Mouse (Mus musculus) heart, adult 18-20 months (tissue): ENCODE data around the gene Plxnb3. TPM values are rescaled to one million over a fixed set of nuclear protein-coding genes. Genes with fewer than 3 reads are reported as not detected.
"Not testable (repeated sequence)": the region's sequence is repeated elsewhere in the genome, so short reads cannot be mapped to it uniquely, and the experiment has no call there.

ENCODE experiments used
- DNase-seq, 2 experiments: peaks; one replicate each; pipeline ENCODE4 v3.0.0; 2021 to 2022; ENCODE audit warnings: mixed read lengths in 1 of 2
- long read RNA-seq, 2 experiments: library from polyadenylated mRNA; stranded (forward); transcript quantifications; one replicate each; pipeline ENCODE4 v2.0.0; 2021
- total RNA-seq, 2 experiments: library from RNA; stranded (reverse); gene quantifications; 2 replicates each; pipeline ENCODE4 v1.2.3; 2021

Plxnb3 gene
- total RNA-seq, result 1 to 10 TPM; 1.7 to 2.0 TPM
- long read RNA-seq, experiment 1, partial matches to known transcripts, result 1 of 3 reads
- long read RNA-seq, experiment 1, other reads (novel, unspliced or antisense), result 2 of 3 reads
- long read RNA-seq, experiment 2, result 0 reads

GRCm38 (mm10) chrX:73756334-73757140 is at the start of gene Plxnb3:
Gene Plxnb3 (plus strand): TSS chrX:73757090.
- no peak for DNase-seq

DNA sequence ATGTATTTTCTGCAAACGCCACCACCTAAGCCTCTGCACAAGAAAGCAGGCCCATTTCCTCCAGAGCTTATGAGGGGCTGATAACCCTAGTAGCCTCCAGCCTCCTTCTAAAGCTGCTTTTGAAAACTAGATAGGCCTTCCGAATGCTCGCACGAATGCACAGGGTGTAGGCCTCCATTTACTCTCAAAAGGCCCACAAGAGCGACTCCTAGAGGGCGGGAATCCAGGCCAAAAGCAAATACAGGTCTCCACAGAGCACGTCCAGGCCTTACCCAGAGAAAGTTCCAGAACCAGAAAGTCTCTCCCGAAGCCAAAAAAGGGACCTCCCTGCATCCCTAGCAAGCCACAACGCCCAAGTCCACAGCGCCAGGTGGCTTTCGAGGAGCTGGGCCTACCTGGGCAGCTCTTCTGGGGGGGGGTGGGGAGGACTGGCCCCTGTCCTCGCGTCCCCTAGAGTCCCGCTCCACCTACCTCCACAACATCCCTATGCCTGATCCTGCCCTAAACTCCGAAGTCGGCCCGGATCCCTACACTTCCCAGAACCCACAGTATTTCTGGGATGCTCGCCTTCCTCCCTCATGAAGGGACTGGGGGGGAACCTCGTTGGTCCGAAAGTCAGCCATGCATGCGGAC is 41.3 kb upstream of the Plxnb3 start:
- peak; percentile 27 to 55 for DNase-seq

DNA sequence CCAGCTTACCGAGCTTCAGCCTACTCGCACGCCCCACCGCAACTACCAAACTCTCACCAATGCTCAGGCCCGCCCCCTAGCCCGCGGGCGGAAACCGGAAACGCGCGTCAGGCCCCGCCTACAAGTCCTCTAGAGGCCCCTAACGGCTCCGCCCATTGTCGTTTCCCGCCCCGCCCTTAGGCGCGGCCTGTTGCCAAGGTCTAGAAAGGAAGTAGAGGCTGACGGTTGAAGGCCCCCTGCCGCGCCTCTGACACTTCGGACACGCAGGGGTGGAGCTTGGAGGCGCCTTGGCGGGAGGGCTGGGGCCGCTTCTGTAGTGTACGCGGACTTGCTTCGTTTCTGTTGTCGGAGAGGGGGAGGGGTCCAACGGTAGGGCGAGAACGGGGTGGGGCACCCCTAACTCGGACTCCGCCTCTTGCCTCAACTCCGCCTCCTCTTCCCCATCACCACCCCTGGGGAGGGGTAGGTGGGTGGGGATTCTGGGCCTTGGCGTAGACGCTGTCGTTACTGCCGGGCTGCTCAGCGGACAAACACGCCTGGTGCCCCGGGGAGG is 40.7 kb upstream of the Plxnb3 start, which contains the start of the genes Bcap31 and Abcd1:
Gene Bcap31, minus strand, starts transcription at position 67 of the 553 bp plus-strand sequence.
Gene Abcd1, plus strand, starts transcription at position 489 of the 553 bp plus-strand sequence.
- DNase-seq, result peak; percentile 96

- DNase-seq, result peak in 1 of 2 experiments; percentile 9
These were observed 40.0 kb upstream of the Plxnb3 start for GRCm38 (mm10) chrX:73716709-73717545.

DNA sequence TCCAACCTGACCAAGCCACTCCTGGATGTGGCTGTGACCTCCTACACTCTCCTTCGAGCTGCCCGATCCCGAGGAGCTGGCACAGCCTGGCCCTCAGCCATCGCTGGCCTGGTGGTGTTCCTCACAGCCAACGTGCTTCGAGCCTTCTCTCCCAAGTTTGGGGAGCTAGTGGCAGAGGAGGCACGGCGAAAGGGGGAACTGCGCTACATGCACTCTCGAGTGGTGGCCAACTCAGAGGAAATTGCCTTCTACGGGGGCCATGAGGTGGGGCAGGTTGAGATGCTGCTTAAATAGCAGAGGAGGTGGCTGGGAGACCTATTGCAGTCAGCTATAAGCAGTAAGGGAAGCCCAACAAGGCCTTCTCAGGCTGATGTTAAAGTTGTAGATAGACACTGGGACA is 39.2 kb upstream of the Plxnb3 start:
- DNase-seq, result peak; percentile 12 to 35

DNA sequence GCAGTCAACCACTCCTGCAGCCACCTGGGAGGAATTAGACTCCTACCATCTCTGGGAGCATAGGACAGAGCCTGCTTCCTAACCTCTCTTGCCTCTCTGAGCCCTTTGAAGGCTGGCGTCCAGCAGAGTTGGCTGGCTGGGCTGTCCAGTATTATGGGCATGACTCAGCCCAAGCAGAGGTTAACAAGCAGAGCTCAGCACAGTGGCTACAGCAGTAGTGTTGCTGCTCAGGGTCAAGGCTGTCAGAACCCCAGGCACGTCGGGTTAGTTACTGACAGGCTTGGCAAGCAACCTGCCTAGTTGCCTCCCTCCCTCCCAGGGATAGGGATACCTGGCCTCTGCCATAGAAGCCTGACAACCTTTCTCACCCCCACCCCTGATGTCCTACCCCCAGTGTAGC is 38.6 kb upstream of the Plxnb3 start:
- DNase-seq, result peak; percentile 24 to 42

DNA sequence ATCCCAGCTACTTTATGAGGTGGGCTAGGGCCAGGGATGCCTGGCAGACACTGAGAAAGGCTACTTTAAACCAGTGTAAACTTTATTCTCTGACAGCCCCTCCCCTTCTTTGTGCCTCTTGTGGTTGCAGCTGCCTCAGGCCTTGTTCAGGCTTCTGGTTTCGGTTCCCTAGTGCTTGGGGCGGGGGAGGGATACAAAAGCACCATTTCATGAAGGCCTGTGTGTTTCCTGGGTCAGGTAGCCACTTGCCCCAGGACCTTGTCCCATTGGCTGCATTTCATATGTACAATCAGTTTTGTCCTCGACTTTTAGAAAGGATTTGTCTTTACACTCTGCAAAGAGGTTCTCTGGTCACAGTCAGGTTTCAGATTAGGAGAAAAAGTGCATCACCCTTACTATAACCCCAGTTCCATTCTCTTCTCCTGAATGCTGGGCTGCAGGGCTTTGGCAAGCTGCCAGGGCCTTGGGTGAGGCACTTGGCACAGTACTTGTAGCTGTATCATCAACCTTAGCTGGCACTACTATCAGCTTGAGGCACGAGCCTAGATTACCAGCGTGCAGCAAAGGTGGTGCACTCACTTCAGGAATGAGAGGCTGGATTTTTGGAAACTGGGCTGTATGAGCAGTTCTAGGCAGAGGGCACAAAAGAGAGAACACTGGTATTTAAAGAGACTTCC is 38.1 kb upstream of the Plxnb3 start:
- DNase-seq, result peak; percentile 49 to 65

GRCm38 (mm10) chrX:73730908-73731307 is 26.0 kb upstream of the Plxnb3 start:
- no peak for DNase-seq

GRCm38 (mm10) chrX:73738155-73738554 is 18.7 kb upstream of the Plxnb3 start:
- DNase-seq, result no peak

- no peak for DNase-seq
These were observed 17.7 kb upstream of the Plxnb3 start for GRCm38 (mm10) chrX:73739151-73739550.

- DNase-seq, result not testable (repeated sequence)
These were observed 17.0 kb upstream of the Plxnb3 start for GRCm38 (mm10) chrX:73739841-73740240.

DNA sequence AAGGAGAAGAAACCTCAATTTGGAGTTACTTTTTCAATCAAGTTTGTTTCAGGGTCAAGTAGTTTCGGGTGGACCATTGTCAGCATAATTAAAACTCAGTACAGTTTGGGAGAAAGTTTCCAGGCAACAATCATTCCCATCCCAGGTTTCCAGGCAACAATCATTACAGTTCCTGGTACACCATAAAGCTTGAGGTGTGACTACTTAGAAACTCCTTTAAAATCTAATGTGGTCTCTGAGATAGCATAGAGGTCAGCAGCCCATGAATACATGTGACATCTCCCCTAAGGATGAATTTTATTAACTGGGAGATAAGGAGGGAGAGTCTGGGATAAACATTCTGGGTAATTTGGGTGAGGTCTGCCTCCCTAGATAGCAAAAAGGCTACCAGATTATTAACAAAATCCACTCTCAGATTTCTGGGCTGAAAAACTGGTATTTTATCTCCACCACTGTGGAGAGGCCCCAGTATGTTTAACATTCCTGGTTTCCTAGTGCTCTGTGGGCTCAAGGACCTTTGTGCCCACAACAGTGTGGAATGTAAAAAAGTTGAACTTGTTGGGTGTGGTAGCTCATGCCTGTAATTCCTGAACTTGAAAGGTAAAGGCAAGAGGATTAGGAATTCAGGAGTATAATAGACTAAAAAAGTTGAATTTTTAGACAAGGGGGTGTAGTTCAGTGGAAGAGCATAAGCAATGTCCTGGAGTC is 12.0 kb upstream of the Plxnb3 start:
- no peak for DNase-seq

- no peak for DNase-seq
These were observed 7.9 kb upstream of the Plxnb3 start for GRCm38 (mm10) chrX:73748977-73749376.

- DNase-seq, result no peak
These were observed 1.9 kb downstream of the Plxnb3 start for GRCm38 (mm10) chrX:73758611-73759290.

DNA sequence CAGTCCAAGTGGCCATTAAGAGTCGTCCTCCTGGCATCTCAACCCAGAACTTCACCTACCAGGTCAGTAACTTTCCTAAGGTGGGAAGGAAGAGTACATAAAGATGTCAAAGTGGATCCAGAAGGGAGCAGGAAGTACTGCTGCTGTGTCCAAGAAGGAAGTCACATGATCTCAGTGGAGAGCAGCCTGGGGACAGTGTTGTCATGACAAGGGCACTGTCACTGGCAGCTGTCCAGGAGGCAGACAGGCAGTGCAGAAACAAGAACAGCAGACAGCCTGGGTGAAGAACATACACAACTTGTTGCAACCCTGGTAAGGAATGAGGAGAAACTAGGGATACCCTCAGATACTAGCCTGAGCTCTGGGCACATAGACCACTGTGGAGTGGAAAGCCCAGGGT is 8.4 kb downstream of the Plxnb3 start:
- DNase-seq, result peak; percentile 72 to 81

DNA sequence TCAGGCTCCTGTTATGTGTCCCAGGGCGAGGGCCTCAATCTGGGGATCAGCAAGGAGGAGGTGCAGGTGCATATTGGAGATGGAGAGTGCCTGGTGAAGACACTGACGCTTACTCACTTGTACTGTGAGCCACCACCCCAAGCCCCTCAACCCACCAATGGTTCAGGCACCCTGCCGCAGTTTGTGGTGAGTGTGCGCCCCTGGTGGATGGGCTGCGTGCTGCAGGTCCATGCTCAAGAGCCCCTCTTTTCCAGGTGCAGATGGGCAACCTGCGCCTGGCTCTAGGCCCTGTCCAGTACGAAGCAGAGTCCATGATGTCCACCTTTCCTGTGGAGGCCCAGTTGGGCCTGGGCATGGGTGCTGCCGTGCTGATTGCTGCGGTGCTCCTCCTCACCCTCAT is 10.4 kb downstream of the Plxnb3 start:
- no peak for DNase-seq

DNA sequence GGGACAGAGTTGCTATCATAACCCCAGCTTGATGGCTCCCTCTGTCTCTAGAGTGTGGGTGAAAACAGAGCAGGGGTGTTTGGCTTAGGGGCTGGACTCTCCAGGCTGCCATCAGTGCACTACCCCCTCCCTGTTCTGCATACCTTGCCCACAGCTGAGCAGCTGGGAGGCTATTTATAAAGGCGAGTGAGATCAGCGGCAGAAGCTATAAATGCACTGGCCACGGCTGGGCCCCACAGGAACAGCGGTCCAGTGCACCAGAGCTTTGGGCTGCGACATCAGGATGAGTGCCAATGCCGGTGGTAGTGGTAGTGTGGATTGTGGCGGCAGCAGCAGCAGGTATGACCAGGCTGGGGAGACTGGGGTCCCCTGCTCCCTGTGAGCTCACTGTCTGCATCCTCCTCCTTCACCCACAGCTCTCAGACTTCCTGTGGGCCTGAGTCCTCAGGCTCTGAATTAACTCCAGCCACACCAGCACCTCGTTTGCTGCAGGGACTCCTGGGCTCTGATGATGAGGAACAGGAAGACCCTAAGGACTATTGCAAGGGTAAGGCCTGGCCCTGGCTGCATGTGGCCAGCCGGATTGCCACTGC is 17.4 kb downstream of the Plxnb3 start, which contains the start of gene Srpk3:
Gene Srpk3, plus strand, starts transcription at position 238 of the 593 bp plus-strand sequence.
- peak; percentile 47 to 56 for DNase-seq

DNA sequence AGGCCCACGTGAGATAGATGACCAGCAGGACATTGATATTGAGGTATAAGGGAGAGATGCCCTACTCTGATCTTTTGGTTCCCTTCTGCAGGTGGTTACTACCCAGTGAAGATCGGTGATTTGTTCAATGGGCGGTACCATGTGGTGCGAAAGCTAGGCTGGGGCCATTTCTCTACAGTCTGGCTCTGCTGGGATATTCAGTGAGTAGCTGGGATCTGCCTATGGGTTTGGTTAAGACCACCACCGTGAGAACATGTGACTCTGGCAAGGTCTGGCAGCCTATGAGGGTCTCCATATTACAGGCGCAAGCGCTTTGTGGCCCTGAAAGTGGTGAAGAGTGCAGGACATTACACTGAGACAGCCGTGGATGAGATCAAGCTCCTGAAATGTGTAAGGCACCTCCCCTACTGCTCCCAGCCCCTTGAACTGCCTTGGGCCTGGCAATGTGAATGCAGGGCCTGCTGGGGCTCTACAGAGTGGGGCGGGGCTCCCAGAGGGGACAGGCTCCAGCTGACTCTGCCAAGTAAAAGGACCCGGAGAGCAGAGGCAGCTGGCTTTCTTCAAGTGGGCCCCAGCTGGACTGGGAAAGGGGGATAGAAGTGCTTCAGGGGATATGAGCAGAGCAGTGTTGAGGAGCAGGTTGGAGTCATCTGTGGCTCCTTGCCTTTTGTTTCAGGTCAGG is 18.1 kb downstream of the Plxnb3 start:
- peak; percentile 38 to 39 for DNase-seq

- no peak for DNase-seq
These were observed 25.3 kb downstream of the Plxnb3 start for GRCm38 (mm10) chrX:73782227-73782626.
